Mouse (Mus musculus) cerebellum, postnatal 4 days (tissue): ENCODE measurements at regions not wholly inside any gene's neighbourhood (a gene's known extent, or its start where the extent isn't known, plus 50 kb on each side); places are given as distances from the start of the nearest gene placed in this dataset.
"Not testable (repeated sequence)": the region's sequence is repeated elsewhere in the genome, so short reads cannot be mapped to it uniquely, and the experiment has no call there.

Experiments
- DNase-seq, 2 experiments: peaks; one replicate each; pipeline ENCODE4 v3.0.0; 2022; ENCODE audit warnings: low spot score in 2 of 2, mixed read lengths in 1 of 2

- DNase-seq: not testable (repeated sequence)
These were observed 76.5 kb upstream of the Mpdz start for GRCm38 (mm10) chr4:81519151-81519550.

- DNase-seq: no peak
These were observed 71.9 kb upstream of the Mpdz start for GRCm38 (mm10) chr4:81514547-81514946.

- no peak for DNase-seq
These were observed 69.8 kb upstream of the Mpdz start for GRCm38 (mm10) chr4:81512396-81512795.

GRCm38 (mm10) chr4:81508776-81509175 lies 66.2 kb upstream of the Mpdz start:
- no peak for DNase-seq

- no peak for DNase-seq
These were observed 64.2 kb upstream of the Mpdz start for GRCm38 (mm10) chr4:81506841-81507240.

- no peak for DNase-seq
These were observed 63.7 kb upstream of the Mpdz start for GRCm38 (mm10) chr4:81506306-81506705.

- no peak for DNase-seq
These were observed 62.5 kb upstream of the Mpdz start for GRCm38 (mm10) chr4:81505096-81505495.

GRCm38 (mm10) chr4:81503941-81504340 lies 61.3 kb upstream of the Mpdz start:
- no peak for DNase-seq

GRCm38 (mm10) chr4:81501802-81502201 lies 59.2 kb upstream of the Mpdz start:
- DNase-seq: no peak

- DNase-seq: no peak
These were observed 55.5 kb upstream of the Mpdz start for GRCm38 (mm10) chr4:81498133-81498532.

GRCm38 (mm10) chr4:81492811-81493210 lies 50.2 kb upstream of the Mpdz start:
- no peak for DNase-seq
